Mouse (Mus musculus): ENCODE measurements around the gene Rtp2.

DNA sequence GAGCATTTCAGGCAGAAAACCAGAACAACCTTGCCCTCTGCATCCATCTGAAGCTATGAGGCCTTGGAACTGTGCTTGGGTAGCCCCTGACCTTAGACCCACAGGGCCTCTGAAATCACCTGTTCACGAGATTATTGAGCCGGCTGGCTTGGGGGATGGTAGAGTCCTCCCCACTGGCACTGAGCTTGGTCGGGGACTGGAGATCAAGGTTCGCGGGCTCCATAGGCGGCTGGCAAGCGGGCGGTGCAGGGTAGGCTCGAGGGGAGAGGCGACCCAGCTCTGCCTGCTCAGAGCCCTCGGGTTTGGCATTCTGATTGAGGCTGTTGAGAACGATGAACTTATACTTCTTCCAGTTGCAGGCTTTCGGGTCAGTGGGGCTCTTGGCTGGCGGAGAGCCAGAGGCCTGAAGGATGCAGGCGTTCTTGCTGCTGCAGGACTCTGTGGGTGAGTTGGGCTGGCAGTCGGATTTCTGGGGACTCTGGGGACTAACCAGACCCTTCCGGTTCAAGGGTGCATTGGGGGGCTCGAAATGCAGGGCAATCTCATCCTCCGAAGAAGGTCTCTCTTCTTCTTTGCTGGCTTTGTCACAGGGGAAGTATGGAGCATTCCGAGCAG is 40.0 kb upstream of the Rtp2 start:
- no peak for TF ChIP-seq CTCF (conservative IDR thresholded peaks at IDR 0.05; ENCODE audit: insufficient read depth, insufficient read length, low read depth, low read length)
- no peak for TF ChIP-seq POLR2A (IDR thresholded peaks at IDR 0.05; ENCODE audit: low read depth, low read length)

Data from kidney, adult 2 months (tissue).